Mouse (Mus musculus) intestine, embryonic 15.5 days (tissue): ENCODE results near the gene Gm11437. TPM values are rescaled to one million over a fixed set of nuclear protein-coding genes. Genes with fewer than 3 reads are reported as not detected.

Experiments used
- polyA plus RNA-seq: library from polyadenylated mRNA; unstranded; fragments of >200 nt; fragmentation: Nextera tagmentation; extraction: Ambion mirVana; gene quantifications from 2 replicates; pipeline ENCODE4 v1.2.1, GENCODE M21; 2015

The Gm11437 gene
- polyA plus RNA-seq, 1 experiment from 2014 or later = not detected

Other genes starting within 250 kb of the Gm11437 start
- 28.4 and 31.2 TPM in 2 replicates for gene Ddx52, start 225.4 kb downstream of the Gm11437 start, polyA plus RNA-seq
- gene Synrg, start 203.0 kb downstream of the Gm11437 start, polyA plus RNA-seq = 9.8 and 10.8 TPM in 2 replicates
- gene Dusp14, start 98.2 kb downstream of the Gm11437 start, polyA plus RNA-seq = 15.7 and 16.9 TPM in 2 replicates
- gene Tada2a, start 37.9 kb downstream of the Gm11437 start, polyA plus RNA-seq = 25.4 and 25.9 TPM in 2 replicates
- gene Acaca, start 37.8 kb downstream of the Gm11437 start, polyA plus RNA-seq = 12.3 and 15.0 TPM in 2 replicates